Mouse (Mus musculus): ENCODE results near the gene Pus3. TPM values are rescaled to one million over a fixed set of nuclear protein-coding genes. Genes with fewer than 3 reads are reported as not detected.
A peak's percentile ranks its signal among the peaks of the same experiment; 100 is the strongest.
"Not testable (repeated sequence)": the region's sequence is repeated elsewhere in the genome, so short reads cannot be mapped to it uniquely, and the experiment has no call there.

The Pus3 gene
- total and polyA plus RNA-seq, 2 experiments from 2014 or later: 7.9 to 9.2 TPM

- no peak overlapping the region for H3K9ac ChIP-seq (replicated peaks; ENCODE audit: low read depth, low read length)
- whole genome bisulfite sequencing: 21% methylated on average over 2 of the region's 2 CpGs
- H3K4me3 ChIP-seq (ENCODE audit: low read depth, low read length): no peak overlapping the region
- H3K4me2 ChIP-seq (ENCODE audit: low read depth, low read length): no peak overlapping the region
- H3K27ac ChIP-seq (ENCODE audit: low read depth): no peak overlapping the region
- peak; percentile 49 for TF ChIP-seq CTCF (IDR thresholded peaks at IDR 0.05; ENCODE audit: low read depth)
- no peak for TF ChIP-seq EP300 (IDR thresholded peaks at IDR 0.05; ENCODE audit: low read depth)
- no peak for ATAC-seq (ENCODE audit: insufficient read depth, low read depth)
- DNase-seq (ENCODE audit: low spot score): no peak
- H3K36me3 ChIP-seq (replicated peaks; ENCODE audit: control insufficient read depth, insufficient read depth, low read length): no peaks in the 10 kb centered on the region
- H3K9me3 ChIP-seq (replicated peaks; ENCODE audit: control insufficient read depth, low read length): no peaks in the 10 kb centered on the region
- no peaks in the 10 kb centered on the region for H3K4me1 ChIP-seq (ENCODE audit: control insufficient read depth, insufficient read depth)
- H3K27me3 ChIP-seq (ENCODE audit: control insufficient read depth, insufficient read depth, low read length): no peaks in the 10 kb centered on the region
Observed at GRCm38 (mm10) chr9:35614005-35614404, 55.6 kb downstream of the Pus3 start.

GRCm38 (mm10) chr9:35616784-35617183 lies 58.4 kb downstream of the Pus3 start:
- not testable (repeated sequence) for ATAC-seq (ENCODE audit: insufficient read depth, low read depth); H3K9me3 ChIP-seq (replicated peaks; ENCODE audit: control insufficient read depth, low read length); DNase-seq (ENCODE audit: low spot score); H3K4me2 ChIP-seq (ENCODE audit: low read depth, low read length); H3K9ac ChIP-seq (replicated peaks; ENCODE audit: low read depth, low read length); H3K4me1 ChIP-seq (ENCODE audit: control insufficient read depth, insufficient read depth); H3K36me3 ChIP-seq (replicated peaks; ENCODE audit: control insufficient read depth, insufficient read depth, low read length); H3K27me3 ChIP-seq (ENCODE audit: control insufficient read depth, insufficient read depth, low read length); H3K4me3 ChIP-seq (ENCODE audit: low read depth, low read length); H3K27ac ChIP-seq (ENCODE audit: low read depth)
- 63% methylated on average over 2 of the region's 2 CpGs for WGBS

Other genes with a start within 250 kb of the Pus3 start
- gene Cdon, start 137.5 kb upstream of the Pus3 start, total RNA-seq (2014; rRNA removed; ENCODE audit: low replicate concordance): 36.4 and 41.7 TPM in 2 replicates
- gene Cdon, start 137.5 kb upstream of the Pus3 start, polyA plus RNA-seq (2015; fragmentation: Nextera tagmentation; extraction: Ambion mirVana): 2.2 and 2.3 TPM in 2 replicates
- gene Gm1113, start 40.3 kb upstream of the Pus3 start, total RNA-seq (2014; rRNA removed; ENCODE audit: low replicate concordance): not detected in 2 replicates
- gene Gm1113, start 40.3 kb upstream of the Pus3 start, polyA plus RNA-seq (2015; fragmentation: Nextera tagmentation; extraction: Ambion mirVana): not detected in 2 replicates
- 0.27 TPM in 1 of 2 replicates, not detected in the other for gene Ddx25, start 67 bp upstream of the Pus3 start, total RNA-seq (2014; rRNA removed; ENCODE audit: low replicate concordance)
- gene Ddx25, start 67 bp upstream of the Pus3 start, polyA plus RNA-seq (2015; fragmentation: Nextera tagmentation; extraction: Ambion mirVana): 0.14 and 0.18 TPM in 2 replicates
- gene Pate2, start 11.7 kb downstream of the Pus3 start, total RNA-seq (2014; rRNA removed; ENCODE audit: low replicate concordance): not detected in 2 replicates
- gene Pate2, start 11.7 kb downstream of the Pus3 start, polyA plus RNA-seq (2015; fragmentation: Nextera tagmentation; extraction: Ambion mirVana): 0.10 and 0.30 TPM in 2 replicates
- gene Hyls1, start 11.8 kb downstream of the Pus3 start, total RNA-seq (2014; rRNA removed; ENCODE audit: low replicate concordance): 2.9 and 8.8 TPM in 2 replicates
- gene Hyls1, start 11.8 kb downstream of the Pus3 start, polyA plus RNA-seq (2015; fragmentation: Nextera tagmentation; extraction: Ambion mirVana): 7.2 and 8.8 TPM in 2 replicates
- gene Pate4, start 53.3 kb downstream of the Pus3 start, total RNA-seq (2014; rRNA removed; ENCODE audit: low replicate concordance): not detected in 2 replicates
- not detected in 2 replicates for gene Pate4, start 53.3 kb downstream of the Pus3 start, polyA plus RNA-seq (2015; fragmentation: Nextera tagmentation; extraction: Ambion mirVana)
- not detected in 2 replicates for gene Pate3, start 89.6 kb downstream of the Pus3 start, total RNA-seq (2014; rRNA removed; ENCODE audit: low replicate concordance)
- not detected in 2 replicates for gene Pate3, start 89.6 kb downstream of the Pus3 start, polyA plus RNA-seq (2015; fragmentation: Nextera tagmentation; extraction: Ambion mirVana)
- not detected in 2 replicates for gene Pate1, start 128.8 kb downstream of the Pus3 start, total RNA-seq (2014; rRNA removed; ENCODE audit: low replicate concordance)
- not detected in 2 replicates for gene Pate1, start 128.8 kb downstream of the Pus3 start, polyA plus RNA-seq (2015; fragmentation: Nextera tagmentation; extraction: Ambion mirVana)
- not detected in 2 replicates for gene Gm17677, start 182.5 kb downstream of the Pus3 start, total RNA-seq (2014; rRNA removed; ENCODE audit: low replicate concordance)
- not detected in 2 replicates for gene Gm17677, start 182.5 kb downstream of the Pus3 start, polyA plus RNA-seq (2015; fragmentation: Nextera tagmentation; extraction: Ambion mirVana)
- gene Gm17727, start 219.5 kb downstream of the Pus3 start, total RNA-seq (2014; rRNA removed; ENCODE audit: low replicate concordance): not detected in 2 replicates
- not detected in 2 replicates for gene Gm17727, start 219.5 kb downstream of the Pus3 start, polyA plus RNA-seq (2015; fragmentation: Nextera tagmentation; extraction: Ambion mirVana)
- not detected in 2 replicates for gene Gm27235, start 231.5 kb downstream of the Pus3 start, total RNA-seq (2014; rRNA removed; ENCODE audit: low replicate concordance)
- gene Gm27235, start 231.5 kb downstream of the Pus3 start, polyA plus RNA-seq (2015; fragmentation: Nextera tagmentation; extraction: Ambion mirVana): not detected in 2 replicates
- not detected in 2 replicates for gene D730048I06Rik, start 231.5 kb downstream of the Pus3 start, total RNA-seq (2014; rRNA removed; ENCODE audit: low replicate concordance)
- not detected in 2 replicates for gene D730048I06Rik, start 231.5 kb downstream of the Pus3 start, polyA plus RNA-seq (2015; fragmentation: Nextera tagmentation; extraction: Ambion mirVana)

Data from heart, postnatal 0 days (tissue).